Comparison of ENCODE assay signal across 1 mouse cellular context in the genomic region with DNA sequence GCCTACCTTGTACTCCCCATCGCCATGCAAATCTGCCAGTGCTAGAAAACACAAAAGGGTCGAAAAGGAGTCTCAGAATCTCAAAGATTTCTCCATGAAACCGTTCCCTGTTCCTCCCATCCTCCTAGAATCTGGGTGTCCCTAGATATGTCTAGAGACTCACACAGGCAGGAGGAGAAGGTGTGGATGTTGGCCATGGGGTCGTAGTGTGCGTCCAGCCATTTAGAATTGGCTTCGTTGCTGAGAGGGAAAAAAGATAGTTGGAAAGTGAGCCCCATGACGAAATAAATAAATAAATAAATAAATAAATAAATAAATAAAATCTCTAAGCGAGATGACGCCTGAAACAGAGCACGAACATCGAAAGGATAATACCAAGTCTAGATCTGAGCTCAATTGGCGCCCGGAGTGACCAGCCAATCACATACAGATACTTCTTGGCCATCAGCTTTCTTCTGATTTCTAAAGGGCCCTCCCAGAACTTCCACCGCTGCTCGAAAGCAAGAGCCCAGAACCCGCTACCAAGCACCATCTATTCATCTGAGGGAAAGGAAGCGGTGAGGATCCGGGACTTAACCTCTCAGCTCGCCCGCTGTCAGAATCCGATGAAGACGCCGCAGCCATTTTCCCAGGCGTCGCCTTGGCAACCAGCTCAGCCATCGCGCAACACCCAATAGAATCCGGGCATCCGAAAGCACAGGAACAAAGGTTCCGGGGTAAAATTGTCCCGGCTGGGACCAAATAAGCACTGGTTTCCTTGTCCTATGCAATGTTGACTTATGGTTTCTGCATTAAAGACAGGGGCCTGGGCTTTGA.
TF ChIP-seq lines count a peak whose summit lies in the region.

A gene (minus strand): TSS at position 650 of the 816 bp plus-strand sequence.

TF ChIP-seq in CH12.LX, 34 proteins besides CTCF, POLR2A, EP300 and RAD21 (continued from another document):
- TF ChIP-seq MXI1 (IDR thresholded peaks at IDR 0.05; ENCODE audit: low read depth, low read length): peak; percentile 90
- no peak for TF ChIP-seq SMC3 (IDR thresholded peaks at IDR 0.05; ENCODE audit: low read depth, low read length)
- TF ChIP-seq BHLHE40 (IDR thresholded peaks at IDR 0.05; ENCODE audit: low read depth, low read length): no peak
- TF ChIP-seq CHD1 (IDR thresholded peaks at IDR 0.05; ENCODE audit: low read depth, low read length): no peak
- TF ChIP-seq TBP (conservative IDR thresholded peaks at IDR 0.05; ENCODE audit: low read depth, low read length): peak; percentile 71; the same call in 1 of the 2 replicates
- no peak for TF ChIP-seq RCOR1 (conservative IDR thresholded peaks at IDR 0.05; ENCODE audit: low read depth, low read length)
- TF ChIP-seq TCF12 (IDR thresholded peaks at IDR 0.05; ENCODE audit: low read depth, low read length): peak; percentile 57; the same call in 1 of the 2 replicates
- no peak for TF ChIP-seq GABPA (IDR thresholded peaks at IDR 0.05; ENCODE audit: insufficient replicate concordance, low read depth, low read length)
- TF ChIP-seq JUND (conservative IDR thresholded peaks at IDR 0.05; ENCODE audit: low read depth, low read length): no peak
- peak; percentile 90 for TF ChIP-seq POLR2AphosphoS2 (IDR thresholded peaks at IDR 0.05; ENCODE audit: low read depth, low read length)
- no peak for TF ChIP-seq E2F4 (IDR thresholded peaks at IDR 0.05; ENCODE audit: insufficient replicate concordance, low read depth, low read length)
- 0 out of 2 replicates have a peak, but pooled peaks have one; percentile 23 for TF ChIP-seq NELFE (IDR thresholded peaks at IDR 0.05; ENCODE audit: low read depth, low read length)
- TF ChIP-seq USF1 (IDR thresholded peaks at IDR 0.05; ENCODE audit: low read depth, low read length): no peak
- TF ChIP-seq ZMIZ1 (IDR thresholded peaks at IDR 0.05; ENCODE audit: low read depth, low read length): no peak
- TF ChIP-seq SIN3A (IDR thresholded peaks at IDR 0.05; ENCODE audit: low read length): peak; percentile 90
- no peak for TF ChIP-seq ZKSCAN1 (IDR thresholded peaks at IDR 0.05; ENCODE audit: borderline replicate concordance, low read depth, low read length)
- TF ChIP-seq PAX5 (IDR thresholded peaks at IDR 0.05; ENCODE audit: low read length): no peak
- TF ChIP-seq JUN (IDR thresholded peaks at IDR 0.05; ENCODE audit: insufficient read depth, low read depth, low read length): no peak
- no peak for TF ChIP-seq UBTF (IDR thresholded peaks at IDR 0.05; ENCODE audit: low read depth, low read length)
- peak; percentile 46; the same call in 1 of the 2 replicates for TF ChIP-seq NRF1 (IDR thresholded peaks at IDR 0.05; ENCODE audit: low read depth, low read length)
- TF ChIP-seq HCFC1 (IDR thresholded peaks at IDR 0.05; ENCODE audit: low read depth, low read length): peak; percentile 83
- 0 out of 2 replicates have a peak, but pooled peaks have one; percentile 36 for TF ChIP-seq ELF1 (IDR thresholded peaks at IDR 0.05; ENCODE audit: low read depth, low read length)
- TF ChIP-seq IRF4 (IDR thresholded peaks at IDR 0.05; ENCODE audit: low read depth, low read length): no peak
- TF ChIP-seq ETS1 (conservative IDR thresholded peaks at IDR 0.05; ENCODE audit: low read depth, low read length): no peak
- no peak for TF ChIP-seq MYC (IDR thresholded peaks at IDR 0.05; ENCODE audit: low read depth, low read length)
- TF ChIP-seq ZNF384 (IDR thresholded peaks at IDR 0.05; ENCODE audit: low read depth, low read length): no peak
- no peak for TF ChIP-seq MAX (IDR thresholded peaks at IDR 0.05; ENCODE audit: low read length)
- no peak for TF ChIP-seq ZC3H11A (IDR thresholded peaks at IDR 0.05; ENCODE audit: low read depth, low read length)
